Mouse (Mus musculus) ovary, adult 10 weeks (tissue): ENCODE data around the gene Ltbp2. TPM values are rescaled to one million over a fixed set of nuclear protein-coding genes. Genes with fewer than 3 reads are reported as not detected.

Experiments
- polyA plus RNA-seq: library from polyadenylated mRNA; stranded (reverse); fragments of 350-450 nt; fragmentation: Illumina TruSeq; extraction: RNeasy Lipid Tissue Mini Kit (QIAGEN cat#74804); gene quantifications from one replicate; pipeline ENCODE4 v1.2.3, GENCODE M21; 2014

Ltbp2 gene
- polyA plus RNA-seq, result 1.1 TPM

GRCm38 (mm10) chr12:84876481-84877121 lies at the start of gene Ltbp2:
Gene Ltbp2, minus strand, starts transcription at chr12:84876532.

GRCm38 (mm10) chr12:84772726-84773441 lies 103.4 kb downstream of the Ltbp2 start, which contains the start of the genes Npc2 and Isca2:
Gene Npc2, minus strand, starts transcription at chr12:84773152.
Gene Isca2, plus strand, starts transcription at chr12:84773251.

Other genes with a start within 250 kb of the Ltbp2 start
- 0.97 TPM for gene Vrtn, start 235.5 kb downstream of the Ltbp2 start, polyA plus RNA-seq
- not detected for gene Syndig1l, start 177.7 kb downstream of the Ltbp2 start, polyA plus RNA-seq
- gene Npc2, start 103.4 kb downstream of the Ltbp2 start, polyA plus RNA-seq, result 32.0 TPM
- 80.7 TPM for gene Isca2, start 103.3 kb downstream of the Ltbp2 start, polyA plus RNA-seq
- 142 TPM for gene Fcf1, start 94.4 kb upstream of the Ltbp2 start, polyA plus RNA-seq
- gene Arel1, start 94.4 kb upstream of the Ltbp2 start, polyA plus RNA-seq, result 23.1 TPM
- gene Ylpm1, start 119.8 kb upstream of the Ltbp2 start, polyA plus RNA-seq, result 76.1 TPM
- gene Prox2, start 234.2 kb upstream of the Ltbp2 start, polyA plus RNA-seq, result 1.8 TPM
- 144 TPM for gene Dlst, start 234.3 kb upstream of the Ltbp2 start, polyA plus RNA-seq